Mouse (Mus musculus) natural killer cell, adult 2 months (primary cell): ENCODE measurements around the gene Cacna2d1.

Experiments used
- DNase-seq, 2 experiments: peaks; one replicate each; pipeline ENCODE4 v3.0.0; 2022; ENCODE audit warnings: low spot score in 2 of 2

Cacna2d1 gene

GRCm38 (mm10) chr5:16155375-16156284 lies 221.1 kb downstream of the Cacna2d1 start:
- DNase-seq = no peak

- DNase-seq = no peak
These were observed 228.8 kb downstream of the Cacna2d1 start for GRCm38 (mm10) chr5:16163270-16163669.

- no peak for DNase-seq
These were observed 231.8 kb downstream of the Cacna2d1 start for GRCm38 (mm10) chr5:16166117-16166867.

GRCm38 (mm10) chr5:16166868-16167267 lies 232.4 kb downstream of the Cacna2d1 start:
- no peak for DNase-seq

GRCm38 (mm10) chr5:16181041-16181440 lies 246.6 kb downstream of the Cacna2d1 start:
- DNase-seq = no peak

GRCm38 (mm10) chr5:16184064-16184463 lies 249.6 kb downstream of the Cacna2d1 start:
- DNase-seq = no peak

GRCm38 (mm10) chr5:16187931-16188330 lies 253.4 kb downstream of the Cacna2d1 start:
- DNase-seq = no peak

GRCm38 (mm10) chr5:16189878-16190277 lies 255.4 kb downstream of the Cacna2d1 start:
- no peak for DNase-seq

GRCm38 (mm10) chr5:16191165-16191564 lies 256.7 kb downstream of the Cacna2d1 start:
- no peak for DNase-seq

GRCm38 (mm10) chr5:16199816-16200215 lies 265.3 kb downstream of the Cacna2d1 start:
- no peak for DNase-seq

- DNase-seq = no peak
These were observed 287.5 kb downstream of the Cacna2d1 start for GRCm38 (mm10) chr5:16221960-16222359.

- no peak for DNase-seq
These were observed 290.9 kb downstream of the Cacna2d1 start for GRCm38 (mm10) chr5:16225359-16225758.

GRCm38 (mm10) chr5:16229384-16229783 lies 294.9 kb downstream of the Cacna2d1 start:
- no peak for DNase-seq

- DNase-seq = no peak
These were observed 297.0 kb downstream of the Cacna2d1 start for GRCm38 (mm10) chr5:16231477-16231876.

GRCm38 (mm10) chr5:16234891-16235290 lies 300.4 kb downstream of the Cacna2d1 start:
- no peak for DNase-seq

- no peak for DNase-seq
These were observed 301.4 kb downstream of the Cacna2d1 start for GRCm38 (mm10) chr5:16235864-16236263.

- DNase-seq = no peak
These were observed 302.1 kb downstream of the Cacna2d1 start for GRCm38 (mm10) chr5:16236608-16237007.

- no peak for DNase-seq
These were observed 303.5 kb downstream of the Cacna2d1 start for GRCm38 (mm10) chr5:16237972-16238371.

GRCm38 (mm10) chr5:16240255-16240654 lies 305.8 kb downstream of the Cacna2d1 start:
- no peak for DNase-seq

GRCm38 (mm10) chr5:16243599-16243998 lies 309.1 kb downstream of the Cacna2d1 start:
- no peak for DNase-seq

- DNase-seq = no peak
These were observed 318.4 kb downstream of the Cacna2d1 start for GRCm38 (mm10) chr5:16252738-16253513.

GRCm38 (mm10) chr5:16253768-16254167 lies 319.3 kb downstream of the Cacna2d1 start:
- DNase-seq = no peak
